Mouse (Mus musculus) embryo, embryonic 10.5 days (tissue): Measurements from ENCODE around the gene Eya2.

ENCODE experiments used
- DNase-seq: peaks from one replicate; pipeline ENCODE4 v3.0.0-alpha.2; 2015; ENCODE audit warnings: low spot score

The Eya2 gene

DNA sequence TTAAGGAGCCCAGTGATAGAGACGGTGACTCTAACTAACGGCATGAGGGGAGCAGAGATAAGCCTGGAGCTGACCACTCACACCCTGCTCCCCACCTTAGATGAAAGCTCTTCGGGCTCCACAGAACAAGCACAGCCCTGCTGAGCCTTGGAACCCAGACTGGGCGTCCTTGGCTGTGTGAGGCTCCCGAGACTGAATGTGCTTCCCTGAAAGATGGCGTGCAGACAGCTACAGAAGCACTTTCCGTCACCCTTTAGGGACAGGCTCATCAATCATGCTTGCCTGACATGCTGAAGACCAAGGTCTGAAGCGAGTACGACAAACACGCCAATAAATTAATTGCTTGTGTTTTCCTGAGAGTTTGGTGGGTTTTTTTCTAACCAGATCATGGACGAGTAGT, 56.2 kb downstream of the Eya2 start:
- no peak for DNase-seq

DNA sequence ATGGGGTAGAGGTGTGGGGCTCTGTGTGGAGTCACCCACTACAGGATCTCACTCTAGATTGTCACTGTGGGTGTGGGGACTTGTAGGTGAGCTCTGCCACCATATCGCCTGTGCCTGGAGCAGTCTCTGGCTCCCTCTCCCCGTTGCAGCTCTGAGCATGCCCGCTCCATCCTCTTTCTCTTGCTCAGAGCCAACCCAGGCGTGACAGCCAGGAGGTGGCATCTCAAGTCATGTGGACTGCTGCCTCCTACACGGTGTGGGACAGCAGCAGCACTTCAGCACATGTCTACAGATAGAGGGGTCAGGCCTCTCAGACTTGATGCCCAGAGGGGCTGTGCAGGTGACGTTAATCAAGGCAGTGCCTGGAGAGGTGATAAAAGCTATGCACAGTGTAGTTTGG, 57.4 kb downstream of the Eya2 start:
- no peak for DNase-seq

DNA sequence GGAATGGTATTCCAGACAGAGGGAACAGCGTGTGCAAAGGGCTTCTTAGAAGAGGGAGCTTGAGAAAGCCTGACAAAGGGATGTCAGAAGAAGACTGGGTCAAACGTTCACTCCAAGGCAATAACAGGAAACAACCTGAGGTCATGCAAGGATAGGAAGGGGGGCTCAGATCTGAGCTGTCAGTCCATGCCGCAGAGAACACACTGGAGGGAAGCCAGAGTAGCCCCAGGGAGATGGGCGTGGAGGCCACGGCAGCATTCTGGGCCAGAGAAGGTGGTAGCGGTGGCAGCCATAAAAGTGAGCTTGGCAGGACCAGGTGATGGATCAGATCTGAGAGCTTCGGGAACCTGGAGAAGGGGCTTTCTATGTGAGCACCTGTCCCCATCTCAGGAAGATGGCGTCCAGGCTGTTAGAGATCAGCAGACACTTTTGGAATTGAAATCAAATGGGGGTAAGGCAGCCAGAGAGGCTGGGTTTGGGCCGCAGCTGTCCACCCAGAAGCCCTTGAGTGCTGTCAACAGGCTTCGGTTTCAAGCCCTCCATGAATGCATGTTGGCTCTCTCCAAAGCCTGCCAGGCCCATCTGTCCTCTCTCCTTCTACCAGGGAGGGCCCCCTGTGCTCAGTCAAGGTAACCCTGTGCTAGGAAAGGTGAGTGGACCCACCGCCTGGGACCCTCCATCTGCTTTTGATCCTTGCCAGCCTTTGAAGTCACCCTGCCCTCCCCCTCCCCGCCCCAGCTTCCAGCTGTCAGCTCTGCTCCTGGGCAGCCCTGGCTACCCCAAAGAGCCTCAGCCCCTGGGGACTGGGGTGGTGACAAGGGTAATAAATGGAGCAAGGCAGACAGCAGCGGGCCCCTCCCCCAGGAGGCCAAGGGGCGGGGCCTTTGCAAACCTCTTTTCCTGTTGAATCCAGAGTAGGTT, 58.4 kb downstream of the Eya2 start:
- peak; percentile 81 for DNase-seq

DNA sequence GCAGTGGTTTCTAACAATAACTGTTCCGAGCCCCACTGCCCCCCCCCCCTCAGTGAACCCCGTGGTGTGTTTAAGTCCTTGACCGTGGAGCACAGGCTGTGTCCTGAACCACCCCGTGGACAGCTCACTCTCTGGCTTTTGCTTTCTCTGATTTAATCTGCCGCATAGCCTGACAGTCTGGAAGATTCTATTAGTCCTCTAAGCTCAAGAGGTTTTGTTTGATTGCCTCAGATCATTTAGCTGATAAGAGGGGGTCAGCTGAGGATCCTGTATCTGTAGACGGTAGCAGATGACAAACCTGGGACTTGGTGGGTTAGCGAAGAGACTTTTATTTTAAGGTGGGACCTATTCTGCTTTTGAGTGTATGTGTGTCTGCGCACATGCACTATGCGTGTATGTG, 59.3 kb downstream of the Eya2 start:
- DNase-seq, result no peak

DNA sequence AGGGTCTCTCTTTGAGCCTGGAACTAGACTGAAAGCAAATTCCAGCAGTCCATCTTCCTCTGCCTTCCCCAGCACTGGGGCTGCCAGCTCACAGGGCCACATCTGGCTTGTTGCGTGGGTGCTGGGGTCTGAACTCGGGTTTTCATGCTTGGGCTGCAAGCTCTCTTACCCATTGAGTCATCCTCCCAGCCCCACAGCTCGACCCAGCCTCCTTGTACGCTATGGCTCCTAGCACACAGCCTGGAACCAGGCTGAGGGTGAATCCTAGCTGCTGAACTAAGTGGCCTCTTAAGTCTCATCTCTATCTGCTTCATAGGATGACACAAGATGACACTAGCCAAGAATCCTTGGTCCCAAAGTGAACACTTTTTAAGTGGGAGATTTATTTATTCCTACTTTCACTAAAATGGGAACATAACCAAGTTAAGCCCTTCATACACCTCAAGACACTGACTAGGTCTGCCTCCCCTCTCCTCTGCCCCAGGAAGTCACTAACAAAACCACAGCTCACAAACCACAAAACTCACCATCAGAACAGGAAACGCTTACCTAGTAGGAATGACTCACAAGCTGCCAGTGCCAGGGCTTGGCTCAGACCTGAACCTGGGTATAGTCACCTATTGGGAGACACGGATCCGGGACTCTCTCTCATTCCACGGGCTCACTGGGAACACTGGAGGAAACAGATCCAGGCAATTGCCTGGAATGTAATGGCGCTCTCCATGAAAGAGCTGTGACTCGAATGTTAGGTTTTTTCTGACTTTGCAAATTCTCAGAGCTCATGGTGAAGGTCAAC, 60.1 kb downstream of the Eya2 start:
- no peak for DNase-seq

DNA sequence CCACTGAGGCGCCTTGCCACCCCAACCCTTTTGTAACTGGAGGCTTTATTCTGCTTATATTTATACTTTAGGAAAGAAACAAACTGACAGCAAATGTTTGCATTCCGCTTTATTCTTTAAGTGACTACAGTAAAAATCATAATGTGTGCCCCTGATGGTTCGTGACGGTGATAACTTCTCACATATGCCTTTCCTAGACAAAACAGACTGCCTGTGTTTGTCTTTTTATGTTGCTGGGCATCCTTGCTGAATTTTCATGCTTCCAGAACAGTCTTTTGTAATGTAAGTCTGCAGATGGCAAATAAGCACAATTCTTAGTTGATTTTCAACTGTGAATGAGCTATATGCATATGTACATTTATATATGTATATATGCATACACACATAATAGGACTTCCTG, 61.7 kb downstream of the Eya2 start:
- no peak for DNase-seq

DNA sequence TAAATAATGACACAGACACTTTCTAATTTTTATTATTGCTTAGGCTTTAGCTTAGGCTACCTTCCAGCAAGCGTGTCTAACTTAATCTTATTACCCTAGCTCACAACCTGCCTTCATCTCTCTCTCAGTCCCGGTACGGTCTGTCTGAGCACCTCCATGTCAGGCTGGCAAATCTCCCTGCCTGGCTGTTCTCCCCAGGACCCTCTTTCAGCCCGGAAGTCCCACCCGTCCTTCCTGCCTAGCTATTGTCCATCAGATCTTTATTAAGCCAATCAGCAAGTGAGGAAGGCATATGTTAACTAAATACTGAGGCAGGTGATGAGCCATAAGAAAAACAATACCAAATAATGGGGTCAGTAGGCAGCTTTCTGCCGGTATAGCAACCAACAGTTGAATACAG, 62.1 kb downstream of the Eya2 start:
- DNase-seq, result no peak

DNA sequence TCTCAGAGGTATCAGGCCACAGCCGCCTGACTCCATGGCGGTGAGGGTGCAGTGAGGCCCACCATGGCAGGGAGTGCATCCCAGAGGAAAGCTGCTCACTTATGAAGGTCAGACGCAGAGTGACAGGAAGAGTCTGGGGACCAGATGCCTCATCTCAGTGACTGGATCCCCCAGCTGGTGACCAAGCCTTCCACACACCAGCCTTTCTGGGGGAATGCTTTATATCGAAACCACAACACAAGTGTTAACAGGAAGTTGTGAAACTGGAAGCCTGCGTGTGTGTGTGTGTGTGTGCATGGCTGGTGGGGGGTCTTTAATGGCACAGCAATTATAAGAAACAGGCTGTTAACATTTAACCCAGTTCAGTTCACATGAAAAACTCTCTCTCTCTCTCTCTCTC, 64.7 kb downstream of the Eya2 start:
- no peak for DNase-seq

DNA sequence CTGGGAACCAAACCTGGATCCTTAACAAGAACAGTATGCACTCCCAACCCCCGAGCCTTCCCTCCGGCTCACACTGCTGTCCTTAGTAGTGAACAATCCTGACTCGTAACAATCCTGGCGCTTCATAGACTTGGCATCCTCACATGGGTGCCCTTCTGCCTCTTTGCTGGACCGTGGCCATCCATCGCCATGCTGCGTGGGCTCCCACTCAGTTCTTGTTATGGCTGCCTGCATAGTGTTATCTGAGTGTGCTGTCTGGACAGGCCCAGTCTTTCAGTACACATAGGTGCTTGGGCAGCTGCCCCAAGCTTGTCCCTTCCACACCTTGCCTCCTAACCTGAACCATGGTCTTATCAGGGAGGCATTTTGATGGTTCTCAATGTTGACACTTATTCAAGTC, 68.4 kb downstream of the Eya2 start:
- DNase-seq, result no peak

DNA sequence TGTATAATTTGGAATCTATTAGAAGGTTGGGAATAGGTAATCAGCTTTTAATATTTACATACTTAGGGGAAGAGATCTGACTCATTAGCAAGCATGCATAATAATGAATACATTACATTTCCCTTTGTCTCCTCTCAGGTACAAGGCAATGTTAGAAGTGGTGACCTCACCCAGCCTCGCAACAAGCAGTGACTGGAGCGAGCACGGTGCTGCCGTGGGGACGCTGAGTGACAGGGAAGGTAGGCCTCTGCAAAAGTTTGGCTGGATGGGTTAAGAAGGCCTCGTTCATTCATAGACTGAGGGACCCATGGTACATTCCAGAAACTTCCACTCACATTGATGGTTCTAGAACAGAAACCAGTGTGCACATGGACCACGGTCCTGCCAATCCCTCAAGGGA, 69.8 kb downstream of the Eya2 start:
- no peak for DNase-seq

DNA sequence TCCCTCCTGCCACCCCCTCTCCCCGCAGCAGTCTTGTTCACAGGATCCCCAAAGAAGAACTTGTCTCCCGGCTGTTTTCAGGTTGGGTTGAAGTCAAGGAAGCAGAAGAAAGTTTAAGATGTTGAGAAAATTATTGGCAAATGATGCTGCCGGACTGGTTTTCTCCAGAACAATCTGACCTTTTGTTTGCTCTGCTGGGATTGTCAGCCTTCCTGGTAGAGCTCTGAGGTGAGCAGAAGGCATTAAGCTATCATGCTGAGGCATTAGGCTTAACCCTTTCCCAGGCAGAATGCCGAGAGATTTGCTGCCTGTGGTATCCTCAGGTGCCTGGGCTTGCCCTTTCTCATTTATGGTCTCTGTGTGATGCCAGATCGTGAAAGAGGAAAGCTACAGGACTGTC, 70.3 kb downstream of the Eya2 start:
- no peak for DNase-seq

DNA sequence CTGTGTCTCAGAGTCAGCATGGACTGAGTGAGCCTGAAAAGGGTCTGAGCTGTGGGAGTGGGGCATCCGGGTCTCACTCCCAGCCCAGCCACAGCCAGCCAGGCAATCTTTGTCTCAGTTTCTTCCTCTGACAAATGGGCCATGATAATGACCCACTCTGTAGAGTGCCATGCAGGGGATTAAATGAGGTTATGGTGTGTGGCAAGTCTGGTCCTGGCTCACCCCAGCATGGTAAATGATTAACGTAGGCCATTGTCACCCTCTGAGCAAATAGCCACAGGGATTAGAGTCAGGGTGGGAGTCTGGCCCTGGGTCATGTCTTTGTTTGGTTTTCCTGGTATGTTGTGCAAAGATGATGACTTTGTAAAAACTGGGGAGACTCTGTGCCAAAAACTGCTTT, 72.3 kb downstream of the Eya2 start:
- no peak for DNase-seq

DNA sequence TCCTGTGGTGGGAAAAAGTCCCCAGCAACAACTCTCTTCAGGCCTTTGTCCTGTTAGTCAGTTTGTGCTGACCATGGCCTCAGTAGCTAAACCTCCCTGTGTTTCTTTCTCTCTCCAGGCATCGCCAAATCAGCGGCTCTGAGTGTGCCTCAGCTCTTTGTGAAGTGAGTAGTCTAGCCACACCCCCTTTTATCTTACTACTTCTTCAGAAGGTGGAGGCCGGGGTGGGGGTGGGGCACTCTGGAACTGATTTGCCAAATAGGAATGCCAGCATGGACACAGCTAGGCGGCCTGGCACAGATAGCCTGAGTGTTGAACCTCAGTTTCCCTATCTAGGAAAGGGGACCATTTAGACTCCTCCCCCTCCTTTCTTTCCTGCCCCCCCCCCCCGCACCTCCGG, 87.9 kb downstream of the Eya2 start:
- no peak for DNase-seq

DNA sequence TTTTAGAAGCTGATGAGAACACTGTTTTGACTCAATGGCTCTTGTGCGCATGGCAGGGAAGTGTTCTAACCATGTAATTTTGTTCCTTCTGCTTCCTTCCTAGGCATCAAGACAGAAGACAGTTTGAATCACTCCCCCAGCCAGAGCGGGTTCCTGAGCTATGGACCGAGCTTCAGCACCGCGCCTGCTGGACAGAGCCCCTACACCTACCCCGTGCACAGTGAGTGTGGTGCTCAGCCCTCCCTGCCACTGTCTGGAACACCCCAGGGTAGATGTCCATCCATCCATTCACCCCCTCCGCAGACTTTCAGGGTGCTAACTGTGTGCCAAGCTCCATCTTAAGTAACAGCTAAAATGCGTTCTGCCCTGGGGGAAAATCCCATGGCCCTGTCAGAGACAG, 92.7 kb downstream of the Eya2 start:
- peak; percentile 45 for DNase-seq

DNA sequence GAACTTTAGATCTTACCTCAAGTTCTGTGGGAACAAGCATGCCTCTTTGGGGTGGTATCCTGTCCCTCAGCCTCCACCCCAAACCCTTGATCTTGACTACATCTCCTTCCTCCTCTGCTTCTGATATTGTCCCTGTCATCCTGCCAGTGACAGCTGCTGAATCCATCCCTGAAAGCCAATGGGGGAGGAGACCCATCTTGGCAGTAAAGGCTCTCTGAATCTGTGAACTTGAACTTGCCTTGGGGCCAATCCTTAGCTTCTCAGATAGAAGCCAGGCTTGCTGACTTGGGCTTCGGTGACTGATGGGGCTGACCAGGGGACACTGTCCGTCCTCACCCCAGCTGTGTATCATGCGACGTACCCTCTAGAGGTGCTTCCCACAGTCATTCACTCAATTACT, 94.1 kb downstream of the Eya2 start:
- no peak for DNase-seq

DNA sequence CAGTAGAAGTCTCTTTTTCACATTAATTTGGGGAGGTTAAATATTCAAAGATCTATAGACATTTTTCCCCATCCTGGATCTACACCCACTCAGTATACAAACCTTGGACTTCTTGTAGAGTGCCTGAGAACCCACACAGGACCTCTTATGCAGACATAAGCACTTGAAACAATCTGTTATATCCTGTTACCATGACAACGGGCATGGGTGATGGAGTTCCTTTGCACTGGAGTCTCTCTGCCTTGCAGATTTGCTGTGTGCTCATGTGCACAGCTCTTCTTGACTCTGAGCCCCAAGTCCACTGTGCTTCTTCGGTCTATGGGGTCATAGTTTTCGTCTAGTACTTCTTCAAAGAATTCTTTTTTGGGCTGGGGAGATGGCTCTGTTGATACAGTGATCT, 96.2 kb downstream of the Eya2 start:
- DNase-seq, result peak; percentile 43

DNA sequence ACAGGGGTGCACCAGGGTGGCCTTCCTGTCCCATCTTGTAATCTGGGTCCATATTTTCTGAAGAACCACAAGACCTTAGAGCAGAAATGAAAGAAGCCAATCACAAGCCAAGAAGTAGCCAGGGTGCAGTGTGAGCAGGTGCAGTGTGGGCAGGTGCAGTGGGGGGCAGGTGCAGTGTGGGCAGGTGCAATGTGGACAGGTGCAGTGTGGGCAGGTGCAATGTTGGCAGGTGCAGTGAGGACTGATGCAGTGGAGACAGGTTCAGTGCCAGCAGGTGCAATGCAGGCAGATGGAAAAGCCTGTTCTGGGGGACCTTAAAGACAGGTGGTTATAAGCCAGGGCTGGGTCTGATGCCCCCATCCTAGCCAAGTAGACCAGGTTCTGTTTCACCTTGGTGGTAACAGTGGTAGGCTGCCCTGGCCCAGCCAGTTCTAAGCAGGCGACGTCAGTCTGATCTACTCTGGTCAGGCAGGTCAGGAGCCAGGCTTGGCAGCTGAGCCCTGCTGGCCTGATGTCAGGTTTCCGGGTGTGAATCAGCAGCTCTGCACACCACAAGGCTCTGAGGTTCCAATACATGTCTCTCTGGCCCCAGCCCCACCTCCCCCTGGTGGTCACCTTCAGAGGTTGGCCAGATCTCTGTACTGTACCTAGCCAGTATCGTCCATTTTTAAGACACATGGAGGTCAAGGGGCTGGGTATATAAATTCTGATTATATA, 98.3 kb downstream of the Eya2 start:
- no peak for DNase-seq

DNA sequence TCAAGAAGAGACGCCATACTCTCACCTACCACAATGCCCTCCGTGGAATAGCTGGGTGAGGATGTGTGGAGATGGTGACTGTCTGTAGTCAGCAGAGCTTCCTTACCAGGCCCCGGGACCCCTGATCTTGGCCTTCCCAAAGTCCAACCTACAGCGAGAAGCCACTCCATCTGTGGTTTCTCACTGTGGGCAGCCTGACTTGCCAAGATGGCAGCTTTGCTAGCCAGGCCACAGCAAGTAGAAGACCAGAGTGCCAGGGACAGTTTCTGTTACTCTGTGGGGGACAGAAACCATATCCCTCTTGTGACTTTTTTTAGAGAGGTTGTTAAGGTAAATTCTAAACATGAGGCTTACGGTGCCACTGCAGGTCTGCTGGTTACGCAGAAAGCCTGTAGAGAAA, 99.9 kb downstream of the Eya2 start:
- DNase-seq, result no peak

DNA sequence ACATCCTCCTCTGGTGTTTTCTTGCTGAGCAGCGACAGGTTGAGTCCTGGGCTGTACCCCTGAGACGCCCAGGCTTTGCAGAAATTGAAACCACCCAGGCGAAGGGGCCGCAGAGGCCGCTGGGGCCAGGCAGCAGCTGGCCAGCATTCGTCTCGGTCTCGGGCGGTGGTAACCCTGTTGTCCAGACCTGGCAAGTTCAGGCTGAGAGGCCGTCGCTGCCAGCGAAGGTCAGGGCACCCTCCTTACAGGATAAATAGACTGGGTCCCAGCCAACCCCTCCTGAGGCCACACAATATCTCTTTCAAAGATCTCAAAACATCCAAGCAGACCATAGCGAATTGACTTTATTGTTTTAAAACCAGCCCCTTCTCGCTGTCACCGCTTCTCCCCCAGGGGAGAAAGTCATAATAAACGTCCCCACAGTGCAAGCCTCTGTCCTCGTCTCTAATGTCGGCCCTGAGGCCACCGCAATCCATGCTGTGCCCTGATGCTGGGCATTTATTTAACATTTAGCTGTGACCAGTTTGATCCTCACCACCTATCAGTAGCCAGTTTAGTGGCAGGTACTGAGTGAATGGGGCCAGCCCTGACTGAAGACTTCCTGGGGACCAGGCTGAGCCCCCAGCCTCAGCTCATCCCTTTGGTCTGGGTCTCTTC, 105.5 kb downstream of the Eya2 start:
- peak; percentile 76 for DNase-seq

DNA sequence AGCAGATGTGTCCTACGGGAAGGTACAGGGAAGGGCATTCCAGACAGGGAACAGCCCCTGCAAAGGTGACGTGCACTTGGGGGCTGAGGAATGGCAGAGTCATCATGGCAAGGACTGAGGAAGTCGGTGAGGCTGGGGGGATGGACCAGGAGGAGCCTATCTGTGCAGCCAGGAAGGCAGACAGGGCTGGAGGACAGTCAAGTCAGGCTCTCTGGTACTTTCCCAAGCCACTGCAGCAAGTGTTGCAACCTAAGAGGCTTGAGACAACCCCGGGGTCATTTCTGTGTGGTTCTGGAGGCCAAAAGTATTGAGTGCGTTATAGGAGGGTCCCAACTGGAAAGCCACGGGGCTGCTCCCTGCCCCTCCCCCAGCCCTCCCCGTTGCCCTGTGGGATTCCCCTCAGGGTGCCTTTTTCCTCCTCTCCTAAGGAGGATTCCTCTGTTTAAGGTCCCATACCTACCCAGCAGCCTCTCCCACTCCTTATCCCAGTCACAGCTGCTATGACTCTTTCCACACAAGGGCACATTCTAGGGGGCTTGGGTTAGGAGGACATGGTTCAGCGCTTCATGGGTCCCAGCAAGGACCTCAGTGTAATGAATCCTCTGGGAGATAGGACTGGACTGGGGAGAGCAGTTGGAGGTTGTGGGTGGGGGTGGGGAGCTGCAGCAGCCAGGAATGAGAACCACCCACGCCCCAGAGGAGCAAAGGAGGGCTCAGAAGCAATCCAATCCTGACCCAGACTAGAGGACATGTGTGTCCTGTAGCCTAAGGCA, 108.4 kb downstream of the Eya2 start:
- DNase-seq, result no peak

DNA sequence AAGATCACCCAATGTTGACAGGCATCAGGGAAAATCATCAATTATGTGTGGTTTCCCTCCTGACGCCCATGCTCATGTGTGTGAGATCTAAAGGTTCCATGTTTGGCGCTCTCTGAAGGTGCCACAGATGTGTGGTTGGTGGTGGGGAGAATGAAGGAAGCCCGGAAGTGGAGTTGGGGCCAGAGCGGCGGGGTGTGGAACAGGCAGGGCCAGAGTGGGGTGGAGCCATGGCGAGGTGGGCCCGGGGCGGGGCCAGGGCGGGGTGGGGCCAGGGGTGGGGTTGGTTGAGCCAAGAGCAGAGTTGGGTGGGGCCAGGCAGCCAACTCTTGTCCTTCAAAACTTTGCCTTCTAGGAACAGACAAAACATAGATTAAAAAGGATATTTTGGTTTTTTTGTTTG, 113.4 kb downstream of the Eya2 start:
- DNase-seq, result no peak
